Mouse (Mus musculus) CH12.LX (cell line): ENCODE results near the gene Hist1h2ae. TPM values are rescaled to one million over a fixed set of nuclear protein-coding genes. Genes with fewer than 3 reads are reported as not detected.

Source experiments
- DNase-seq: peaks from one replicate; pipeline ENCODE4 v3.0.0-alpha.2; 2013; ENCODE audit errors: extremely low read depth
- H3K27ac ChIP-seq: 2 replicates; pipeline ENCODE4 v1.5.1; 2012; ENCODE audit warnings: low read depth, mild to moderate bottlenecking, control low read depth, moderate library complexity; ENCODE audit not compliant: insufficient read depth
- H3K27me3 ChIP-seq: replicated peaks from 2 replicates; pipeline ENCODE3; 2012; ENCODE audit warnings: inconsistent platforms
- H3K36me3 ChIP-seq, 2 experiments: replicated peaks in 1 of 2; 2 replicates each; pipeline versions ENCODE3 to v1.6.1; 2012; ENCODE audit warnings: inconsistent platforms in 1 of 2, low read length in 1 of 2, mild to moderate bottlenecking in 1 of 2, mixed read lengths in 1 of 2, moderate library complexity in 1 of 2; ENCODE audit not compliant: control insufficient read depth in 1 of 2, insufficient read depth in 1 of 2
- H3K4me1 ChIP-seq, 2 experiments: 2 replicates each; pipeline ENCODE4 v1.6.1; 2012; ENCODE audit warnings: inconsistent platforms in 1 of 2, moderate library complexity in 1 of 2; ENCODE audit not compliant: insufficient read depth in 2 of 2, control insufficient read depth in 1 of 2
- H3K4me2 ChIP-seq: 2 replicates; pipeline ENCODE4 v1.6.1; 2012; ENCODE audit warnings: low read depth, mild to moderate bottlenecking, control low read depth; ENCODE audit not compliant: poor library complexity, insufficient read depth, severe bottlenecking
- H3K4me3 ChIP-seq, 3 experiments: fragments of 150-350 bp in 1 of 3; sonication (generic) in 1 of 3; replicated peaks in 1 of 3; 2 replicates each; pipeline versions ENCODE3 to v1.5.1; 2011 to 2012; ENCODE audit warnings: low read depth in 2 of 3, low read length in 2 of 3, mild to moderate bottlenecking in 2 of 3, moderate library complexity in 2 of 3, control low read depth in 1 of 3, improper control_type of control experiment in 1 of 3, inconsistent platforms in 1 of 3, mixed read lengths in 1 of 3; ENCODE audit not compliant: poor library complexity in 1 of 3
- H3K79me2 ChIP-seq: replicated peaks from 2 replicates; pipeline ENCODE4 v1.6.1; 2012; ENCODE audit warnings: mild to moderate bottlenecking, moderate library complexity; ENCODE audit not compliant: control insufficient read depth, poor library complexity, insufficient read depth, severe bottlenecking; ENCODE audit errors: extremely low read depth
- H3K9ac ChIP-seq: 2 replicates; pipeline ENCODE4 v1.6.1; 2012; ENCODE audit warnings: low read depth, mild to moderate bottlenecking, control low read depth, moderate library complexity; ENCODE audit not compliant: insufficient read depth
- H3K9me3 ChIP-seq: replicated peaks from 2 replicates; pipeline ENCODE3; 2012; ENCODE audit warnings: low read length, inconsistent platforms, mixed read lengths
- CHD1 ChIP-seq: IDR thresholded peaks from 2 replicates; pipeline ENCODE4 v1.6.1; 2012; ENCODE audit warnings: low read depth, low read length, improper control_type of control experiment, inconsistent platforms
- CHD2 ChIP-seq: IDR thresholded peaks from 2 replicates; pipeline ENCODE4 v1.6.1; 2011; ENCODE audit warnings: low read length, improper control_type of control experiment
- E2F4 ChIP-seq: IDR thresholded peaks from 2 replicates; pipeline ENCODE4 v1.6.1; 2011; ENCODE audit warnings: low read depth, low read length, improper control_type of control experiment; ENCODE audit not compliant: insufficient replicate concordance
- EP300 ChIP-seq: IDR thresholded peaks from 2 replicates; pipeline ENCODE4 v1.6.1; 2011; ENCODE audit warnings: low read length, improper control_type of control experiment
- ETS1 ChIP-seq: conservative IDR thresholded peaks from 2 replicates; pipeline ENCODE4 v1.6.1; 2012; ENCODE audit warnings: low read depth, mild to moderate bottlenecking, inconsistent platforms, low read length, improper control_type of control experiment, moderate library complexity
- GABPA ChIP-seq: IDR thresholded peaks from 2 replicates; pipeline ENCODE4 v1.6.1; 2012; ENCODE audit warnings: low read depth, low read length, improper control_type of control experiment, inconsistent platforms; ENCODE audit not compliant: insufficient replicate concordance
- HCFC1 ChIP-seq: IDR thresholded peaks from 2 replicates; pipeline ENCODE4 v1.6.1; 2012; ENCODE audit warnings: low read depth, mild to moderate bottlenecking, inconsistent platforms, low read length, improper control_type of control experiment
- IRF4 ChIP-seq: IDR thresholded peaks from 2 replicates; pipeline ENCODE4 v1.6.1; 2014; ENCODE audit warnings: low read depth, mild to moderate bottlenecking, inconsistent platforms, low read length, improper control_type of control experiment
- KAT2A ChIP-seq: IDR thresholded peaks from 2 replicates; pipeline ENCODE4 v1.6.1; 2012; ENCODE audit warnings: low read length, improper control_type of control experiment, inconsistent platforms; ENCODE audit not compliant: insufficient replicate concordance
- MAX ChIP-seq: IDR thresholded peaks from 2 replicates; pipeline ENCODE4 v1.6.1; 2011; ENCODE audit warnings: low read length, improper control_type of control experiment
- MAZ ChIP-seq: IDR thresholded peaks from 2 replicates; pipeline ENCODE4 v1.6.1; 2012; ENCODE audit warnings: low read depth, mild to moderate bottlenecking, inconsistent platforms, low read length, improper control_type of control experiment, moderate library complexity
- MEF2A ChIP-seq: IDR thresholded peaks from 2 replicates; pipeline ENCODE4 v1.6.1; 2014; ENCODE audit warnings: low read depth, mild to moderate bottlenecking, inconsistent platforms, low read length, improper control_type of control experiment, borderline replicate concordance
- MYC ChIP-seq: IDR thresholded peaks from 2 replicates; pipeline ENCODE4 v1.6.1; 2011; ENCODE audit warnings: low read depth, mild to moderate bottlenecking, improper control_type of control experiment, low read length
- NELFE ChIP-seq: IDR thresholded peaks from 2 replicates; pipeline ENCODE4 v1.6.1; 2011; ENCODE audit warnings: low read depth, low read length, improper control_type of control experiment
- NRF1 ChIP-seq: IDR thresholded peaks from 2 replicates; pipeline ENCODE4 v1.6.1; 2014; ENCODE audit warnings: low read depth, mild to moderate bottlenecking, inconsistent platforms, low read length, improper control_type of control experiment, moderate library complexity
- POLR2A ChIP-seq: IDR thresholded peaks from 2 replicates; pipeline ENCODE4 v1.6.1; 2011; ENCODE audit warnings: low read depth, mild to moderate bottlenecking, improper control_type of control experiment, low read length
- POLR2AphosphoS2 ChIP-seq: IDR thresholded peaks from 2 replicates; pipeline ENCODE4 v1.6.1; 2011; ENCODE audit warnings: low read depth, low read length, improper control_type of control experiment
- SIN3A ChIP-seq: IDR thresholded peaks from 2 replicates; pipeline ENCODE4 v1.6.1; 2012; ENCODE audit warnings: low read length, improper control_type of control experiment, inconsistent platforms
- SMC3 ChIP-seq: IDR thresholded peaks from 2 replicates; pipeline ENCODE4 v1.6.1; 2011; ENCODE audit warnings: low read depth, low read length, improper control_type of control experiment
- UBTF ChIP-seq: IDR thresholded peaks from 2 replicates; pipeline ENCODE4 v1.6.1; 2012; ENCODE audit warnings: low read depth, mild to moderate bottlenecking, inconsistent platforms, low read length, improper control_type of control experiment, moderate library complexity
- dilution Hi-C: fragments of 300-500 bp; cut with MboI; formaldehyde crosslinking; loops from 2 replicates; pipeline ENCODE4 v1.14.3; 2020; ENCODE audit warnings: low sequenced_read_pairs; ENCODE audit not compliant: extremely low pct_unique_long_range_greater_than_20kb, extremely low pct_ligation_motif_present
- in situ Hi-C: fragments of 300-500 bp; cut with MboI; formaldehyde crosslinking; loops from 3 replicates; pipeline ENCODE4 v1.14.3; 2019; ENCODE audit warnings: low sequenced_read_pairs, low pct_ligation_motif_present, low pct_unique_long_range_greater_than_20kb, mixed read lengths
- polyA plus RNA-seq: library from polyadenylated mRNA; unstranded; fragments of >175 nt; gene quantifications from 2 replicates; pipeline ENCODE4 v1.2.1, GENCODE M21; 2012; ENCODE audit warnings: low read depth; ENCODE audit not compliant: insufficient read length
- total RNA-seq, 2 experiments: library from RNA; depleted of rRNA; stranded (reverse); fragments of 300-350 nt in 1 of 2; fragments of >200 nt in 1 of 2; gene quantifications; 2 replicates each; pipeline ENCODE4 v1.2.3; 2012 to 2014

The Hist1h2ae gene
- total and polyA plus RNA-seq, 3 experiments: 3.5 to 648 (median 16.3) TPM

GRCm38 (mm10) chr13:23572218-23573033, 1.4 kb upstream of the Hist1h2ae start:
- H3K4me2 ChIP-seq: peak overlapping the region; percentile 78
- H3K9me3 ChIP-seq: no peaks in the 10 kb centered on the region
- peak overlapping the region; percentile 98 for H3K27ac ChIP-seq
- H3K36me3 ChIP-seq: no peaks in the 10 kb centered on the region
- in situ Hi-C loops: loop anchor here (25.0 kb wide), 1 partner anchor 1835 kb away; the partner anchor contains the start of gene Hist1h4j
- H3K4me1 ChIP-seq: peaks cover 0 to 14% of the 10 kb centered on the region in 2 experiments; a peak in 2 of 4 replicates
- H3K27me3 ChIP-seq: no peaks in the 10 kb centered on the region
- peak overlapping the region; percentile 24 to 36 (median 34) for H3K4me3 ChIP-seq
- TF ChIP-seq CHD2 (no peak), NELFE (peak; percentile 7; the same call in 1 of the 2 replicates), CHD1 (peak; percentile 20; the same call in 1 of the 2 replicates), GABPA (no peak), MAZ (no peak), NRF1 (no peak), POLR2AphosphoS2 (peak; percentile 82), KAT2A (no peak), SMC3 (no peak), ETS1 (no peak), UBTF (no peak), MYC (no peak; the same call in 1 of the 2 replicates), IRF4 (no peak), POLR2A (no peak; the same call in 1 of the 2 replicates), SIN3A (no peak; the same call in none of the 2 replicates), MEF2A (no peak), EP300 (no peak), E2F4 (0 out of 2 replicates have a peak, but pooled peaks have one; percentile 26), MAX (no peak), HCFC1 (0 out of 2 replicates have a peak, but pooled peaks have one; percentile 10)
- H3K79me2 ChIP-seq: no peaks in the 10 kb centered on the region
- peak; percentile 66 for DNase-seq
- dilution Hi-C loops: no loop called here
- H3K9ac ChIP-seq: peak overlapping the region; percentile 91
